Mouse (Mus musculus): ENCODE results near the gene Crtc2.

DNA sequence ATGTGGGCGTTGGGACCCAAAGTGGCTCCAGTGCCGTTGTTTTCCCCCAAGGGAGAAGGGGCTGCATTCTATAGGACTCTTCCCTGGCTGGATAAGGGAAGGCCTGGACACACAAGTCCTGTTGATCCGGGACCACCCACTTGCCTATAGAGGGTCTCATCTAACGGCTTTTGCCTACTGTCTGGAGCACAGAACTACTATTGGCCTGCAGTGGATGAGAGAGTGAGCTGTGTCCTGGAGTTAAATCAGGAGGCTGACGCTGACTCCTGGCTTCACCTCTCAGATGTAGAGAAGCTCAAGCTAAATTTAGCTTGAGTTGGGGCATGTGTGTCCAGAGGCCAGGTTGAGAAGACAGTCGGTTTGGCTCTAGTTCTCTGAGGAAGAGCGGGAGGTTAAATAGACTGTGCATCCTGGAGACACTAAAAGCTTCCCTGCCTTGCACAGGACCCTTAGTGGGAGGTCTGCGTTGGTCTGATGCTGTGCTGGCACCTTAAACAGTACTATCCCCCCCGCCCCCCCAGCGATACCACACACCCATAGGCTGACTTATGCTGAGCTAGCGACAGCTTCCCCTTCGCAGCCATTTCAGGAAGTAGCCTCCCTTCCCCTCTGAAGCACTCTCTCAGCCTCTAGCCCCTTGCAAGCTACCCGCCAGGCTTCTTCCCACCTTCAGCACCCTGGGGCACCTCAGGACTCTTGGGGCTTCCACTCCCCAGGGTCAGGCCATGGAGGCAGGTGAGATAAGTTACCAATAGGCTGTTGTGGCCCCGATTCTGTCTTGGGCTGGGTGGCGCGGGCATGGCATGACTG lies 12.2 kb downstream of the Crtc2 start:
- TF ChIP-seq CHD2 (IDR thresholded peaks at IDR 0.05; ENCODE audit: low read depth, low read length) (no peak), MAFK (IDR thresholded peaks at IDR 0.05; ENCODE audit: insufficient read depth, low read depth, low read length) (no peak)
